Mouse (Mus musculus) embryonic fibroblast, embryonic 13.5 days (primary cell): ENCODE data around the gene Ptprt.

ENCODE experiments used
- CTCF ChIP-seq: IDR thresholded peaks from 2 replicates; pipeline ENCODE4 v1.5.1; 2011; ENCODE audit warnings: mild to moderate bottlenecking, control low read depth, low read length, moderate library complexity, borderline replicate concordance; ENCODE audit not compliant: insufficient read depth
- POLR2A ChIP-seq: IDR thresholded peaks from 2 replicates; pipeline ENCODE4 v1.6.1; 2011; ENCODE audit warnings: low read depth, mild to moderate bottlenecking, control low read depth, low read length, moderate library complexity

DNA sequence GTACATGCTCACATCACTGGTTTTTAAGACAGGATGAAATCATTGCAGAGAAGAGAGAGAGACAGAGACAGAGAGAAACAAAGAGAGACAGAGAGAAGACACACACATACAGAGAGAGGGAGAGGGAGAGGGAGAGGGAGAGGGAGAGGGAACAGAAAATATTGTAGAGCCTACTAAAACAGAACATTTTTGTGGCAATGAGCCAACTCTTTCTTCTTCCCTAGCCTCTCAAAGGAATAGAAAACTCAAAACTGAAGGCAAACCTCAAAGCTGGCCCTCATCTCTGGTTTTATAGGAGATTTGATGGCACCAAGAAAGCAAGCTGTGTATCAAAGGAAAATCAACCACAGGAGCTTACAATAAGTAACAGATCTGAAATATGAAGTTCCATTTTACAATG is 176.9 kb downstream of the Ptprt start:
- no peak for TF ChIP-seq CTCF
- no peak for TF ChIP-seq POLR2A
